Mouse (Mus musculus): ENCODE measurements around the gene Snx29.
"Not testable (repeated sequence)": the region's sequence is repeated elsewhere in the genome, so short reads cannot be mapped to it uniquely, and the experiment has no call there.

Gene Snx29

DNA sequence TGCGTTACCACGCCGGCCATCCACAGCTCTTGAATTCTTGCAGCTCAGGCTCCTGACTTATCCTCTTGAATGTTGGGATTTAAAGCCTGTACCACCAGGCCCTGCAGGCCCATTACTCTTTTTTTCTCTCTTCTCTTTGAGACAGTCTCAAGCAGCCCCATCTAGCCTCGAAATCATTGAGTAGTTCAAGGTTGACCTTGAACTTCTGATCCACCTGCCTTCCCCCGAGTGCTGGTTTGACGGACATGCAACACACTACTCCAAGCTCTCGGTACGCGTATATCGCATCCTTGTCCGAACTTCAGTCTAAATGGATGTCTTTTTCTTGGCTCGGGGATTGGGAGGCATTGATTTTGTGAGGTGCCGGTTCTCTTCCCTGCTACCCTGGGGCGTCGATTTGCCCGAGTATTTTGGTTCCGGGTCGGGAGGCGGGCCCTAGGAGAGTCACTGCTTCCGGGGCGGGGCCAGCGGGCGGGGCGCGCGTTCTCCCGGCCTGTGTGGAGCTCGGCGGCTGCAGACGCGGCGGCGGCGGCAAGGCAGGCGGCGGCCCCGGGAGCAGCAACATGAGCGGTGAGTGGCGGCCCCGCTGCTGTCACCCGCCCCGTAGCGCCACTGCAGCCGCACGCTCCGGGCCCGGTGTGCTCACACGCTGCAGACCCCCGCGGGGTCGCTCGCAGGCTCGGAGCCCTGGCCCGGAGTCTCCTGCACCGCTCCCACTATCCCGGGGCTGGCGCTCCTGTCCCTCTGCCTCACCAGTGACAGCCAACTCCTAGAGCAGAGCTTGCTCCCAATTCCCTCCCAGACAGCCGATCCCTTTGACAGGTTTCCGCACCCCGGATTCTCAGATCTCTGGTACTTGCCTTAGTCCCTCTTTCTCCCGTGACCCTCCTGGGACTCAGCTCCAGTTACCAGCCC, at the start of gene Snx29:
Gene Snx29 (plus strand): TSS at position 500 of the 915 bp plus-strand sequence.
- peak; percentile 94 for DNase-seq (ENCODE audit: low spot score)

GRCm38 (mm10) chr16:11276888-11277287, 45.8 kb upstream of the Snx29 start:
- DNase-seq (ENCODE audit: low spot score), result no peak

GRCm38 (mm10) chr16:11278778-11279177, 43.9 kb upstream of the Snx29 start:
- DNase-seq (ENCODE audit: low spot score), result no peak

DNA sequence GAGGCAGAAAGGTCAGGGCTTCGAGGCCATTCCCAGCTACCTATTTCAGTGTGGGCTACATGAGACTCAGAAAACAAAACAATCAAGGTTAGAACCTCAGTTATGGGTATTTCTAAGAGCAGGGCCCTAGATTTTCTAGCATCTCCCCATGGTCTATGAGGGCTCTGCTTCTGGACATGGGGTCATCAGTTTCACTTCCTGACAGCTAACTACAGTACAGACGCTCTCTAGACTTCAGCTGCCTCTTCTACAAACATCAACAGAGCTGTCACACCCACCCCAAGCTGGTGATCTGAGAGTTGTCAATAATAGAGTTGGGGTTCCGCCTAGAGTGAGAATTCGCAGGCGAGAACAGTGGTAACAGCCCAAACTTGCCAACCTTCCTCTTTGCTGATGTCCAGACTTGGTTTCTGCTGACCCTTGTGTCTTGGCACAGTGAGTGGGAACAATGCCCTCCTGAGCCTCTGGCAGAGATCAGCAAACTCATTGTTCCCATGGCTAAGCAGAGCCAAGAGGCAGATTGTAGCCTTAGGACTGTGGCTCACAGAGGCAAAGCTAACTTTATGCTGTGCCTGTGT, 40.0 kb upstream of the Snx29 start:
- no peak for DNase-seq (ENCODE audit: low spot score)

DNA sequence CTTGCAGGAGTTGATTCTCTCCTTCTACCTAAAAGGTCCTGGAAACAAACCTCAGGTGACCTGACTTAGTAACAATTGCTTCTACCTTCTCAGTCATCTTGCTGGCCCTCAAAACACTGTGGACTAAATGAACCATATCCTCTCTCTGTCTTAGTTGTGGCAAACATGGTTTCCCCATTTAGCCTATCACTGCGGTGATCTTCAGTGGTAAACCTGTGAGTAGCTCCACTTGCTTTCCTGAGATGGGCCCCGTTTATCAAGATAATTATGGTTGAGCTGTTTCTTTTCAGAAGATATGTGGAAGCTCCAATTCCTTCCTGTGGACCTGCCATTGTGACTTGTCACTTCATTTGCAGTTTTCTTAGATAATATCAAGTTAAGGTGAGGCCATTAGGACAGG, 37.8 kb upstream of the Snx29 start:
- DNase-seq (ENCODE audit: low spot score), result no peak

DNA sequence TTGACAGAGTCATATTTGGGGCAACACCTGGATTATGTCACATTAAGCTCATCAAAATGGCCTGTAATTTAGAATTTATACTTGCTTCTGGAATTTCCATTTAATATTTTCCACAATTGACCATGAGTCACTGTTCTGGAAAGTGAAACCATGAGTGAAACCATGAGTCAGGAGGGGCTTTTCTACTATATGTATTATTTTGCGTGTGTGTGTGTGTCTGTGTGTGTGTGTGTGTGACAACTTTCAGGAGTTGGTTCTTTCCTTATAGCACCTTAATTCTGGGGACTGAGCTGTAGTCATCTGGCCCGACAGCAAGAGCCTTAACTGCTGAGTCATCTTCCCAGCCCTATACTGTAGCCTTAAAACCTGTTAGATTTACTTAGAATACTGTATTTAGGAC, 36.8 kb upstream of the Snx29 start:
- no peak for DNase-seq (ENCODE audit: low spot score)

DNA sequence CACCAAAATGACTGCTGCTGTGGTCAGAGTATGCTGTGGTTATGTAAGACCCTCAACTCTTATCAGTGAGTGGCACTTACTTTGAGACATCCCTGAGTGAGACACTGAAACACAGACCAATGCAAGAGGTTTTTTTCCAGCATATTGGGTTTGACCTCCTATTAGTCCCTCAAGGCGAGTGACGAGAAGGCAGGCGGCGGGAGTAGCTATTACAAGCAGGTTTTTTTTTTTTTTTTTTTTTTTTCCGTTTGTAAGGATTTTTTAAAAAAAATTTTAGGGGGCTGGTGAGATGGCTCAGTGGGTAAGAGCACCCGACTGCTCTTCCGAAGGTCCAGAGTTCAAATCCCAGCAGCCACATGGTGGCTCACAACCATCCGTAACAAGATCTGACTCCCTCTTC, 33.8 kb upstream of the Snx29 start:
- DNase-seq (ENCODE audit: low spot score), result not testable (repeated sequence)

GRCm38 (mm10) chr16:11295583-11295982, 27.1 kb upstream of the Snx29 start:
- DNase-seq (ENCODE audit: low spot score), result not testable (repeated sequence)

GRCm38 (mm10) chr16:11297700-11298099, 25.0 kb upstream of the Snx29 start:
- not testable (repeated sequence) for DNase-seq (ENCODE audit: low spot score)

DNA sequence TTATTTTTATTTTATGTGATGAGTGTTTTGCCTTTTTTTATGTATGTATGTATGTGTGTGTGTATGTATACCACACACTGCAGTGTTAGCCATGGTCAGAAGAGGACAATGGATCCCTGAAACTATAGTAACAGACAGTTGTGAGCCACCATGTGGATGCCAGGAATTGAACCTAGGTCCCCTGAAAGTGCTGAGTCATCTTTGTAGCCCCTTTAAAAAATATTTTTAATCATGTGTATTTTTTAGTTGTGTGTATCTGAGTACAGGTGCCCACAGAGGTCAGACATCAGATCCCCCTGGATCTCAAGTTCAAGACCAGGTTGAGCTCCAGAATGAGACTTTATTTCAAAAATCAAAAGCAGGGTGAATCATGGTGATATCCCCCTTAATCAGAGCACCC, 19.0 kb upstream of the Snx29 start:
- no peak for DNase-seq (ENCODE audit: low spot score)

GRCm38 (mm10) chr16:11305531-11305930, 17.2 kb upstream of the Snx29 start:
- DNase-seq (ENCODE audit: low spot score), result no peak

GRCm38 (mm10) chr16:11313512-11313911, 9.2 kb upstream of the Snx29 start, which contains the start of gene Tnfrsf17:
Gene Tnfrsf17, plus strand, starts transcription at chr16:11313812.
- DNase-seq (ENCODE audit: low spot score), result no peak

- no peak for DNase-seq (ENCODE audit: low spot score)
Measured at GRCm38 (mm10) chr16:11315786-11316320, 6.9 kb upstream of the Snx29 start.

DNA sequence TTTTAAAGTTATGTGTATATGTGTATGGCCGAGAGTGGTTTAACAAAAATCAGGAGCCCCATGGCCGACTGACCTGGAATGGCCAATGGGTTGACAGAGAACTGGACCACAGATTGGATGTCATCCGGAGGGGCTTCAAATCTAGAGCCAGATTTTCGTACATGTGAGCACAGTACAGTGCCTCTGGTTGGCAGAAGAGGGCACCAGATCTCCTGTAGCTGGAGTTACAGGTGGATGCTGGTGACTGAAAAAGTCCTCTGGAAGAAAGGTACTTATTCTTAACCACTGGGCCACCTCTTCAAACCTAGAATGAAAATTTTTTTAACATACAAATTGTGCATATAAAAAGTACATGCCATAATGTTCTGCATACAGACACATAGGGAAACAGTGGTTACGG, 6.0 kb upstream of the Snx29 start:
- DNase-seq (ENCODE audit: low spot score), result no peak

- DNase-seq (ENCODE audit: low spot score), result no peak
Measured at GRCm38 (mm10) chr16:11317324-11317723, 5.4 kb upstream of the Snx29 start.

GRCm38 (mm10) chr16:11323324-11324051, 780 bp downstream of the Snx29 start:
- DNase-seq (ENCODE audit: low spot score), result peak; percentile 15

DNA sequence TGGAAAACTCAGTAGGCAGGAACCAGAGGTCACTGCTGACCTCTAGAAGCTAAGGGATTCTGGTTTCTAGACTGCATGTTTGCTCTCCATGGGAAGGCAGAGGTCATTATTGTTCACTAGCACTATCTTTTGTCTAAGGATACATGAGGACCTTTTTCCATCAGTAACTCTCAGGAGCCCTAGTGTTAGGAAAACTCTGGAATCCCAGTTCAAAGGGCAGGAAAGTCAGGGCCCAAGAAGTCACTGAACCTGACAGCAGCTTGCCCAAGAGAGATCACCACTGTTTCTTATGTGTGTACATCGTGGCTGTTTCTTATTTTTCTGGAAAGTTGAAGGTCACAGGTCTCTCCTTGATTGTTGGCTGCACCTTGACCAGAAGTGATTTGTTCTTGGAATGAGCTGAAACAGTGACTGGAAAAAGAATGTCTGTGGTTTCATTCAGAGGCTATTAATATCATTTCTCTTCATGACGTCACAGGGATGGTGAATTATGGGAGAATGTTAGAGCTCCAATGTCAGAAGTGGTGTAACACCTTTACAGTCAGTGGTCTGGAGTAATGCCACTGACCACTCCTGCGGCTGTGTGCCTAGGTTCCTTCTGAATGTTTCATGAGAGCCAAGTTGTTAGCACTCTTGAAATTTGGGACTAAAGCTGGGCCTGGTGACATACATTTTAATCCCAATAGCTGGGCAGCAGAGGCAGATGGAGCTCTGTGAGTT, 7.5 kb downstream of the Snx29 start:
- DNase-seq (ENCODE audit: low spot score), result peak; percentile 62

DNA sequence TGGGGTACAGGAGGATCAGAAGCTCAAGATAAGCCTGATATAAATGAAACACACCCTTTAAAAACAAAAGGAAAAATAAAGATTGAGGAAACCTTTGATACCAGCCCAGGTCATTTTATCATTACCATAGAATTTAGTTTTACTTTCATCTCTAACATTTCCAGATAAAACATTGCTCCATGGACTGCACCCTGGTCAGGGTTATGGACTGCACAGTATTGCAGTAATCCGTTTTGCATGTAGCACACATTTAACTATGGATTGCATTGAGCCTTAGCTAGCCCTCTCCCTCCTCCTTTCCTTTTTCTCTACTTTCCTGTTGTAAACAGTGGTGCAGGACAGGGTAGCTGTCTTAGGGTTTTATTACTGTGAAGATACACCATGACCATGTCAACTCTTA, 8.3 kb downstream of the Snx29 start:
- no peak for DNase-seq (ENCODE audit: low spot score)

DNA sequence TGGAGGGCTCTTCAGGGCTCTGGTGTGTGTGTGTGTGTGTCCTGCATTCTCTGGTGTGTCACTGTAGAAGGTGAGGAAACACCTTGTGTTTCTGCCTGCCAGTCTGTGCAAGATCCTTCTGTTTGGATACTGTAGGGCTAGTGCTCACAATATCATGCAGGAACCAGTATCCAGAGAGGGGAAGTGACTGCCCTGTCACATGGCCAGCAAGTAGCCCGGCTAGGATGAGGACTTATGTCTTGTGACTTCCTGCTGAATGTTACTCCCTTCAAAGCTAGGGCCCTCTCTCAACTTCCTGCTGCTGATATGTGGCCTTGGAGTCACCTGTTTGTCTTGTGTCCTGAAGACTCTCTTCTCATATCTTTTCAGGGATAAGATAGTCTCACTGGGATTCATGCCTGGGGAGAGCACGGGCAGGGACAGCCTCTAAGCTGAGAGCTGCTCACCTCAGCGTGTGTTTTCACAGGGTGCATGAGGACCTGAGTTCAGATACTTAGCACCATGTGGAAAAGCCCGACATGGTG, 20.6 kb downstream of the Snx29 start:
- peak; percentile 37 for DNase-seq (ENCODE audit: low spot score)

DNA sequence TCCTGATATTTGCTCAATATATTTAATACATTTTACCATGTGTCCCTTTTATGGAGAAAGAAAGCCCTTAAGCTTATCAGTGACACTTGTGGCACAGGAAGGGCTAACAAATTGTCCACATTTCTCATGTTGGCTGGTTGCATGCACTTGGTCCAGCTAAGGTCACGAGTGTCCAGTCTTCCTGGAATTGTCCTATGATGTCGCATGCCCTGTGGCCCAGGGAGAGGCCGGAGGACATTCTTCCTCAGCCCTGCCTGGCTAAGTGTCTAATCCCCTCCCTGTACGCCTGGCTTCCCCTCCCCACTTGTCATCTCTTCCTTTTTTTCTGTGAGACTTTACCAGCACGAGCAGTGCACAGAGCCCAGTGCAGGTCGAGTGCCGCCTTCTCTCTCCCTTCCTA, 29.2 kb downstream of the Snx29 start:
- DNase-seq (ENCODE audit: low spot score), result no peak

- no peak for DNase-seq (ENCODE audit: low spot score)
Measured at GRCm38 (mm10) chr16:11359173-11359572, 36.5 kb downstream of the Snx29 start.

GRCm38 (mm10) chr16:11359919-11360318, 37.2 kb downstream of the Snx29 start:
- DNase-seq (ENCODE audit: low spot score), result no peak

Data from yolk sac, embryonic 10.5 days (tissue).